Mouse (Mus musculus) lung, postnatal 0 days (tissue): ENCODE data around the gene Gramd1a.

ENCODE experiments used
- CTCF ChIP-seq: IDR thresholded peaks from 2 replicates; pipeline ENCODE4 v1.5.1; 2016; ENCODE audit warnings: antibody characterized with exemption, mild to moderate bottlenecking
- EP300 ChIP-seq: IDR thresholded peaks from 2 replicates; pipeline ENCODE4 v1.6.1; 2016; ENCODE audit warnings: antibody characterized with exemption, mild to moderate bottlenecking, control low read depth

DNA sequence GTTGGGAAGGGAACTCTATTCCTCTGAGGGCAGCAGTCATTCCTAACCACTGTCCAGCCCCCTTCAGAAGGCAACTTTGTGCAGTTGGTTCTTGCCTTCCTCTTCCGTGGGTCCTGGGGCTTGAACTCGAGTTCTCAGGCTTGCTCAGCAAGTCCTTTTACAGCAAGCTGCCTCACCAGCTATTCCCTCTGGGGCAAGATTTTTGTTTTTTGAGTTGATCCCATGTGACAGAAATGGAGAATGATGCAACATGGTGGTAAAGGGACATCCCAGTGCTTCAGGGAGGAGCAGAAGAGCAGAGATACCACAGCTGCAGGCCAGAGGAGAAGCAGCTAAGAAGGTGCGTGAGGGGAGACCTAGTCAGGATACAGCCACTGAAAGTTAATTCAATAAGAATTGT, 19.4 kb upstream of the Gramd1a start:
- no peak for TF ChIP-seq CTCF
- TF ChIP-seq EP300, result no peak
